Mouse (Mus musculus) fat pad, adult 2 months (tissue): Measurements from ENCODE around the gene Spata45.

ENCODE experiments used
- DNase-seq: peaks from one replicate; pipeline ENCODE4 v3.0.0-alpha.2; 2011; ENCODE audit warnings: low read depth, low spot score; ENCODE audit errors: extremely low read depth

Spata45 gene

DNA sequence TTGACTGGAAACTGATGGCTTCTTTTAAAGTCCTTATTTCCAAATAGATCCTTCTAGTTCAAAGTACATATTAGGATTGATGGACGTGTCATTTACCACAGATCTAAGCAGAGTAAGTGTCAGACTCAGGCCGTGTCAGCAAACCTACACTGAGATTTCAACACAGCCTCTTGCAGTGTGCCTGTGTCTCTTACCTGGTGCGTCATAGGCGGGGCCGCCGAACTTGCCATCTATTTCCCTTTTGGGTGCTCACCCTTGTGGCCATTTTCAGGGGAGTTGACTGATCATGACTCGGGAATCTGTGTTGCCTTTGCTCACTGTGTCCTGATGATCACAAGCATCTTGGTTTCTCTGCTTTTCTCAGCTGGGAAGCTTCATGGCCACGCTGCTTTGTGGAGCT lies 46.8 kb downstream of the Spata45 start:
- no peak for DNase-seq

DNA sequence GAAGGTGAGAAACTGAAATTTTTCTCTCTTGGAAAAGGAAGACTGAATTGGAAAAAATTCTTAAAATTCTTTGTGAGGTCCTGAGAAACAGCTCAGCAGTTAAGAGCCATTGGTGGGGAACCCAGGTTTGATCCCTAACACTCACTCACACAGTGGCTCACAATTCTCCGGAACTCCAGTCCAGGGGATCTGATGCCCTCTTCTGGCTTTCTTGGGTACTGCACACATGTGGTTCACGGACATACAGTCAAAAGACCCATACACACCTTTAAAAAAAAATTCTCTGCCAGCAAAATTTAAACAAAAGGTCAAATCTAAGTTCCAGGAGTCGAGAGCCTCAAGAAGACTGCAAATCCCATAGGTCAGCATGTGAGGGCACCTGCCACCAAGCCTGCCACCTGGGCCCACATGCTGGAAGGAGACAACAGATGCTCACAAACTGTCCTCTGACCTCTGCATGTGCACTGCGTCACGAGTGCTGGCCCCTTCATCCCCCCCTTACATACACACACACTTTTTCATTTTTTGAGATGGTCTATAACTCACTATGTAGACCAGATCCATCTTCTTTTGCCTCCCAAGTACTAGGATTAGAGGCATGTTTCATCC lies 48.6 kb downstream of the Spata45 start:
- DNase-seq: no peak

DNA sequence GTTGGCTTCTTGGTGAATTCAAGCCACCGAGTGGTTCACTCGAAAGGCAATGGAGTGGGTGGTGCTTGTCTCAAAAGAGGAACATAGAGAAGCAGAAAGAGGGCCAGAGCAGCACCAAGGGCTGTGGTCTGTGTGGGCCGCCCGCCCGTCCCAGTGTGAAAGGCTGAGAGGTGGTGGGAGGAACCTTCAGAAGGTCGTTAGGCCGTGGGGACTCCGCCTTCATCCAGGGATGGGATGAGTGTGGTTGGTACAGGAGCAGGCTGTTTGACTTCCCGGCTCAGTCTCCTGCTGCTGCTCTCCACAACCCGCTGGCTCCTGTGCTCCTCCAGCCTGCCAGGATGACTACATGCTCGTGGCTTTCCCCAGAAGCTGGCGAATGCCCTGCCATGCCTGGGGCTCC lies 49.2 kb downstream of the Spata45 start:
- no peak for DNase-seq

DNA sequence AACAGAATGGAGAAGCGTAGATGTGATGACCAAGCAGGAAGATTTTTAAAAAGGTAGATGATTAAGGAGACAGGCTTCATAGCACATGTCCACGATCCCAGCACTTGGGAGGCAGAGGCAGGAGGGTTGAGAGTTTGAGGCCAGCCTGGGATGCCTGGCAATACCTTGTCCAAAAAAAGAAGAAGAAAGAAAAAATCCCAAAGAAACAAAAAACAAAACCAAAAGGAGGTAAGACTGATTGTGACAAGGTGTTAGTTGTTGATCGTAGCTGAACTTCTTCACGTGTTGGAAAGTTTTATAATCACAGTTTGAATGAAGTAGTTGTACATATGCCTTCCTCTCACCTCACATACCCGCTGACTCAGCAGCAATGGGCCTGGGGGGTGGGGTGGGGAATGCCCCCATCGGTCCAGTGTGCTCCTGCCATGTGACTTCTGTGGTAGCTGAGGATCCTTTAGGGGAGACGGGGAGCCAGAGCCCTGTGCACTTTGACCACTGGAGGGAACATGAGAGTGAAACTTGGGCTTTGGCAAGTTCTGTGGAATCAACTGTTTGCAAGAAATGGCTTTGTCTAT lies 50.0 kb downstream of the Spata45 start:
- no peak for DNase-seq

DNA sequence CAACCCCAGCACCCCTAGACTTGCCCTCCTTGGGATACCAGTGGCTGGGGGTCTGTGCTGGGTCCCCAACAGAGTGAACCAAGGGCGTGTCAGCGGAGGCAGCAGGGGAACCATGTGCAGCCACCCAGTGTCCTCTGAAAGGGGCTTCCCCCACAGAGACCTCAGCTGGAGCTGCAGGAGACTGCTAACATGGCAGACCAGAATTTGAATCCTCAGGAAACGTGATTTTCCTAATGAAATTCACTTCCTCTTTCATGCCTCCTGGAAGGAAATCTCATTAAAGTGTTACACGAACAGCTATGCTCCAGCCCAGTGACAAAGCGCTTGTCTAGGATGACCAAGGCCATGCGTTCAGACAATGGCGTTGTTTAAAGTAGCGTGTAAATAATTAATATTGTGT lies 50.5 kb downstream of the Spata45 start:
- no peak for DNase-seq

DNA sequence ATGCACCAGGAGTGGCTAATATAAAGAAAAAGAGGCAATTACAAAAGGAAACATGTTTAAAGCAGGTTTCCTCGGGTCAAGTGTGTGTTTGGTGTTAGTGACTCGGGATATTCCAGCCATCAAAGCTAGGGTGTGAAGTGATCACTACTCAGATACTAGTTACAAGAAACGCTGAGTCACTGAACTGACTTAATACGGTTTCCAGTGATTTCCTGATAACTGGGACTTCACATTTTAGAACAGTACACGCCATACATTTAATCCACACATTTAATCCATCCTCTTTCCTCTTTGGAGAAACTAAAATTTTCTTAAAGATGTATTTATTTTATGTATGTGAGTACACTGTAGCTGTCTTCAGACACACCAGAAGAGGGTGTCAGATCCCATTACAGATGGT lies 51.5 kb downstream of the Spata45 start:
- no peak for DNase-seq

DNA sequence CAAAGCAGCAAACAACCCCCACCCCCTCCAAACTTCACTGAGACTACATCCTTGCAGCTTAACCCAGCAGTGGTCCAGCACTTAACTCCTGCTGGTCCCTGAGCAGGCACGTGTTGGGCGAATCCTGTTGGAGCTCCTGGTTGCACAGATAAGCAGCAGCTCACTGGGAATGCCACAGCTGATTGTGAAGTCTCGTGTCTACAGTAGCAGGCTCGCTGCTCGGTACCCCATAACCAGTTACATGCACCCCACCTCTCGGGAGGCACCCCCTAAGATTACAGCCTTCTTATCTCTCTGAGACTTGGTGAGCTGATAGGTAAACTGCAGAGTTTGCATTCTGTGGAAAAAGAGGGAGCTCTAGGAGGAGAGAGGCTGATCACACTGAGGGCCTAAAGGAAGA lies 52.9 kb downstream of the Spata45 start:
- DNase-seq: no peak

DNA sequence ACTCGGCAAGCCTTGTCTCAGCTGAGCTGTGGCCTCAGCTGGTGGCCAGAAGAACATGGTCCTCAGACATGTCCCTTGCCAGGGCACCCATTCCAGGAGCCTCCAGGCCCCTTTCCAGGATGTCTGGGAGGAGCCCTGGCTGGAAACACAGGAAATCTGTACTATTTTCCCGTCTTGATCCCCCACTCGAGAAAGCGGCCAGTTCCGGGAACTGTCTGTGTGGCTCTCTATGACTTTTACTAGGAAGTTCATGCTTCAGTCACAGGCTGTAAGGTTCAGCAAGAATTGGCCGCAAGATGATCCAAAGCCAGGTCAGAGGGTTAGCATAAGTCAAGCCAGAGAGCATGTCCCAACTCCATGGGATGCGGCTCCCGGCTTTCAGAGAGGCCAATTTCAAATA lies 55.6 kb downstream of the Spata45 start:
- no peak for DNase-seq
